Mouse (Mus musculus) heart, postnatal 4 days (tissue): ENCODE measurements around the gene Gm281. TPM values are rescaled to one million over a fixed set of nuclear protein-coding genes. Genes with fewer than 3 reads are reported as not detected.
"Not testable (repeated sequence)": the region's sequence is repeated elsewhere in the genome, so short reads cannot be mapped to it uniquely, and the experiment has no call there.

Experiments used
- DNase-seq: peaks from one replicate; pipeline ENCODE4 v3.0.0; 2021
- total RNA-seq, 2 experiments: library from RNA; stranded (reverse); gene quantifications; 2 replicates each; pipeline ENCODE4 v1.2.3; 2021

Gene Gm281
- total RNA-seq: not detected

GRCm38 (mm10) chr14:13914387-13915082 lies at the start of gene Gm281:
Gene Gm281 (minus strand): TSS chr14:13914478.
- DNase-seq: no peak

- DNase-seq: no peak
Observed at GRCm38 (mm10) chr14:13963527-13963926, 49.2 kb upstream of the Gm281 start.

DNA sequence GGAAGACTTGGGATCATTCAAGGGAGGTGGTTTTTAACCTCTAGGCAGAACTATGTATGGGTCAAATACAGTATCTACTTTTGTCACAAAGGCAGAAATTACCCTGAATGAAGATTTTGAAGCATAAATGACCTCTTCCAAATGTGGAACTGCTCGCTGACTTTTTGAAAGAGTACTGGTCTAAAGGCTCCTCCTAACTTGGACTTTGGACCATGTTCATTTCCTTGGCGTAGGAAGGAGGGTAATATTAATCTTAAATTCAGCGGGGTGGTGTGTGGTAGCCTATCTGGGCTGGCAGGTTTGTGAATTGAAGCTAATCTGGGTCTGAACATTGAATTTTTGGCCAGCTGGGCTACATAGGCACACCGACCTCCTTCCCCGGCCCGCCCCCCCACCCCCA lies 48.2 kb upstream of the Gm281 start:
- no peak for DNase-seq

- DNase-seq: peak; percentile 51
Observed at GRCm38 (mm10) chr14:13961401-13962112, 47.3 kb upstream of the Gm281 start, which contains the start of the genes Atxn7 and Thoc7. Gene Atxn7 (plus strand): TSS chr14:13961440. Gene Thoc7 (minus strand): TSS chr14:13961852.

GRCm38 (mm10) chr14:13960482-13961325 lies 46.4 kb upstream of the Gm281 start:
- DNase-seq: peak; percentile 74

GRCm38 (mm10) chr14:13960079-13960478 lies 45.8 kb upstream of the Gm281 start:
- DNase-seq: peak; percentile 29

GRCm38 (mm10) chr14:13952151-13952550 lies 37.9 kb upstream of the Gm281 start:
- not testable (repeated sequence) for DNase-seq

DNA sequence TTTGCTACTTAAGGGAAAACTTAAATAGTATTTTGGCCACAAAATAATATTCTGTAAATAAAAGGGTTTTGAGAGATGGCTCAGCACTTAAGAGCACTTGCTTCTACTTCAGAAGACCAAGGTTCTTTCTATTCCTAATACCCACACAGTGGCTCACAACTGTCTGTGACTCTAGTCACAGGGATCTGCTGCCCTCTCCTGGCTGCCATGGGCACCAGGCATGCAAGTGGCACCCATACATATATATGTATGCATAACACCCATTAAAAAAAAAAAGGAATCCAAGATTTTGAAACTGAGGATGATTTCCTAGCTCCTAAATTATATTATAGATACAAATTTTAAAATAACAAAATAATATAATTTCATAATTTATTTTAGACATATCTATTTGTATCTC lies 36.1 kb upstream of the Gm281 start:
- peak; percentile 32 for DNase-seq

- no peak for DNase-seq
Observed at GRCm38 (mm10) chr14:13948345-13948744, 34.1 kb upstream of the Gm281 start.

- DNase-seq: no peak
Observed at GRCm38 (mm10) chr14:13944686-13945085, 30.4 kb upstream of the Gm281 start.

DNA sequence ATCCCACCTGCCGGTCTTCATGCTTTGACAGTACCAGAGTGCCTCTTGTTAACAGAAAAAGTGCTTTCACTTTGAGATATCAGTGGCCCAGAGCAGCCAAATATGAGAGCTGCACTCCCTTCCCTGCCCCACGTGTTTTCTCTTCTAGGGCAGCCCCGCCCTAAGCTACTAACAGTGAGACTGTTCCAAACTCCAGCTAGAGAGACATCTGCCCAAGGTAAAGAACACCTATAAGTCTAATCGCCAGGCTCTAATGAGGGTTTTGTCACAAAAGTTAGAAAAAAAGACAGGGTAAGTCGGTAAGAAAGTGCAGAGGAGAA lies 19.7 kb upstream of the Gm281 start:
- no peak for DNase-seq

DNA sequence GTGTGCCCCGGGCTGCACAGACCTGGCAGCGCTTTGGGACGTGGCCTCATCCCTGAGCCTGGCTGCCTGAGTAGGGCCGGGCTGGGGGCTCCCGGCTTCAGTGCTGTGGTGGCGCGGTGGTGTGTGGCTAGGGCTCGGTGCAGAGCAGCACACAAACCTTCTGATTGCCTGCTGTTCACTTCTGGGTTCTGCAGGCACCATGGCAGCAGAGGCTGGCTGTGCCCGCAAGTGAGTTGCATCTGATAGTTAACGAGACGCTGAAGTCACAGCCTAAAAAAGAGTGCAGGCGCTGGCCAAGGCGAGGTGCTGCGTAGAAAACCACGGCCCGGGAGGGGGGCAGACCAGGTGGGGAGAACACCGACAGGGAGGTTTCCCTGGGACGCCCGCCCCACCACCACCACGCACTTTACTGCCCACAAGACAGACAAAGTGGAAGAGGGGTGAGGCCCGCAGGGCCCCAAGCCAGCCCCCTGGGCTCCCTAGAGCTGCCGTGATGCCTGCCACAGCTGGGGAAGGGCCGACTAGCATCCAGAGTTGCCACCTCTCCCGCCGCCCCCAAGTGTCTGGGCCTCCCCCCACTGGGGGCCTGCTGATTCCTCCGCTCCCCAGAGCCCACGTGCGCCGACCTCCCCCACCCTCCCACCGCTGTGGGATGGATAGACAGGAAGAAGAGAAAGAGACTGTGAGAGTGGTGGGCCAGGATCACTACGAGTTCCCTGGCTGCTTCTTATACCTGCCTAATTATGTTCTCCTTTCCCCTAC lies 19.2 kb upstream of the Gm281 start:
- no peak for DNase-seq

- DNase-seq: peak; percentile 70
Observed at GRCm38 (mm10) chr14:13917630-13918029, 3.4 kb upstream of the Gm281 start.

DNA sequence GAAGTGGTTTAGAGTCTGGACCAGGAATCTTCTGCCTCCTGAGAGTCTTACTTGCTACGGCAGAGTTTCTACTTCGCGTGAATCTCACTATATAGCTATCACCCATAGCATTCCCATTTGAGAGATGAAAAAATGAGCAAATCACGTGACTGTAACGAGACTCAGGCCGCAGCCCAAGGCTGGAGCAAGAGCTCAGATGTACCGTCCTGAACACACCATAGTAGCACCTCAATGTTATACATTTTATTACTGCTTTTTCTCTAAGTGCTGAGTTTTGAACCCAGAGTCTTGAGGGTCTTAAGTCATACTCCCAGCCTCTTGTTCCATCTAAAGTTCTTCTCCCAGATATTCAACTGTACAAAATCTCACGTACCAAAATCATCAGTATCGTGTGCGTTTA lies 2.9 kb upstream of the Gm281 start:
- no peak for DNase-seq

GRCm38 (mm10) chr14:13915207-13915606 lies 929 bp upstream of the Gm281 start:
- no peak for DNase-seq

DNA sequence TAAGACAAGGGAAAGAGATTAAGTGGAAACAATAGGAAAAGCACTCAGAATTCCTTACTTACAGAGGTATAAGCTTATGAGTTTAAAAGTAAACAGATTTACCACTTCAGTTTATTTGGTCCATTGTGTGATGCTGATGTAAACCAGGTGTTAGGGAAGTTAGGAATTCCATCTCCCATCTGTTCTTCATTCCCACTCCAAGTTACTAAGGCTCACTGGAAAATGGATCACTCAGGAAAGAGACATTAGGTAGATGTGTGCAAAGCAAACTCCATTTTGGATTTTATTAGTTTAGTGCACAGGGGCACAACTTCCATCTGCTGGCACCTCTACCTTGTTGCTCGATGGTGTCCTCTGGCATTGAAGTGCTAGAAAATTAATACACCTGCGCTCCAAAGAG lies 4.1 kb downstream of the Gm281 start:
- no peak for DNase-seq

GRCm38 (mm10) chr14:13907145-13907544 lies 7.1 kb downstream of the Gm281 start:
- no peak for DNase-seq

GRCm38 (mm10) chr14:13906461-13906860 lies 7.8 kb downstream of the Gm281 start:
- DNase-seq: no peak

DNA sequence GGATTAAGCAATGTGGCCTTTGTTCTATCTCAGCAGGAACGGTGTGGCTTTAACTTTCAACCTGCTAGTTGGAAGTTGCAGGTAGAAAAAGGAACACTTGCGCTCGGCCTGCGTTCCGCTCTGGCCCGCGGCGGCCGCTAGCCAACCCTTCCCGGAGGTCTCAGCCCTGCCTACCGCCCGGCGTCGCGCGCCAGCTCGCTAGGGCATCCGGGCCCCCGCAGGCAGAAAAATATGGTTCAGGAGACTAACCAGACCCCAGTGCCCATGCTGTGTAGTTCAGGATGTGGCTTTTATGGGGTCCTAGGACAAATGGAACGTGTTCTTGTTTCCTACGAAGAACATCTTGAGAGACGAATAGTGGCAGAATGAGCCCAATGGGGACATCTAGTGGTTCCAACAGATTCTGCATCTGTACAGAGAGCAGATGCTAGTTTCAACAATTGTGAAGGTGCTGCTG lies 12.6 kb downstream of the Gm281 start:
- peak; percentile 41 for DNase-seq

DNA sequence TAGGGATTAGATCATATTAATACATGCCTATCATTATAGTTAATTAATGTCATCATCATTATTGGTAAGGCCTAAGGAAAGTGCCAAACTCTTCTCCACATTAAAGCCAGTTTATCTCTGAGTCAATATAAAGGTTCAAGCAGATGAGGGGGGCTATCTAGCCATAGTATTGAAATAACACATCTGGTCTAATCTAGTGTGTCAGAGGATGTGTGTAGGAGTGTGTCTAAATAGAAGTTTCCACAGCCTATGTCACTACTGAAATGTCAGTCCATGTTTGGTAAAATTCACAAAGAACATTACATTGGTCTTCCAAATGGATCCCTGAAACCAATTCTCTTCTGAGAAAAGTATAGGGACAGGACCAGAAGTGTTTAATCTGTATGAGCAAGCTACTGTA lies 19.1 kb downstream of the Gm281 start:
- no peak for DNase-seq

DNA sequence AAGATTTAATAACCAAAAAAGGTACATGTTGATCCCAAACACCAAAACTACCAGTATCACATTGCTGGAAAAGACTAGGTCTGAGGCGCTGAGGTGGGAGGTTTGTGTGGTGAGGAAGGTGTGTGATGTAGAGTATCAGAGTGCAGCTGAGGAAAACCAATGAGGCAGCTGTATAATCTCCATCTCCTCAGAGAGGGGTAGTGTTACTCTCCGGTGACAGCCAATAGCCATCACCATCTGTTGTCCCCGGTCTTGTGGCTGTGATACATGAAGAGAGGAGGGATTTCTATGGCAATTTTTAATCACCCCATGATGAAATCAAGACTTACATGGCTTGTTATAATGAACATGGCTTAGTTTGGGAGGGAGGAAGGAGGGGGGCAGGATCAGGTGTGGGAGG lies 20.5 kb downstream of the Gm281 start:
- no peak for DNase-seq

- no peak for DNase-seq
Observed at GRCm38 (mm10) chr14:13861416-13861815, 52.9 kb downstream of the Gm281 start.
